Mouse (Mus musculus): ENCODE data around the gene Alkbh5. TPM values are rescaled to one million over a fixed set of nuclear protein-coding genes. Genes with fewer than 3 reads are reported as not detected.

The Alkbh5 gene
- 51.3 and 68.8 TPM in 2 replicates for total RNA-seq (2014; rRNA removed; ENCODE audit: low replicate concordance)
- polyA plus RNA-seq (2015; fragmentation: Nextera tagmentation; extraction: Ambion mirVana) = 33.5 and 34.9 TPM in 2 replicates

DNA sequence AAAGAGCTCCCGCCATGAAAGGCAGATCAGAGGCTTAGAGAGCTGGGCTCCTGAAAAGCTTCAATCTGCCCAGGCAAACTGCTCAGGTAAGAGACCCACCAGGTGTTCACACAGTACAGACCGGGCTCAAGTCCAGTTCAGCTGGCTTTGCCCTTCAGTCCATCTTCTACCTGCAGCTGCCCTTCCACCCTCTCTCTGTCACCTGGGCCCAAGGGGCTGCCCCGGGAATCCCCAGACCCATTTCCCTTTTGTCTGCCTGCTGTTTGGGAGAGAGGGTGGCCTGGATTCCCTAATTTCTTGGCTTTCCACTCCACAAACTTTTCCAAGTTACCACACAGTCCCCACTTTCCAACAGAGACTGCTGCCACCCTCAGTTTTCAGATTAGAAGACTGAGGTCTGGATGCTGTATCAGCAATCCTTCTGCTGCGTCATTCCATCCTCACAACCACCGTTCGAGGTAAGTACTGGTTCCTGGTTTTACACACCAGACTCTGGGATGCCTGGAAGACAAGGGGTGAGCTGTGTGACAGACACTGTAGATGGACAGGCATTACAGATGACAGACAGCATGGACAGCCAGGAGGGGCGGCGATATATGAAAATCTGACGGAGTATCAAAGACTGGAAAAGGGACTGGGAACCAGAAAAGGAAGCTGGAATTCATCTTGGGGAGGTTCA lies at the start of gene Alkbh5:
Gene Alkbh5 (plus strand): TSS at position 202 of the 679 bp plus-strand sequence.
- DNase-seq (ENCODE audit: low spot score) (peak; percentile 37), ATAC-seq (ENCODE audit: insufficient read depth, low read depth) (no peak)
- H3K4me2 ChIP-seq (ENCODE audit: low read depth, low read length) = peak within 1 kb of the TSS; percentile 99
- peak within 1 kb of the TSS; percentile 99 for H3K27ac ChIP-seq (ENCODE audit: low read depth)
- no peaks in the 10 kb centered on the region for H3K27me3 ChIP-seq (ENCODE audit: control insufficient read depth, insufficient read depth, low read length)
- no peaks in the 10 kb centered on the region for H3K36me3 ChIP-seq (replicated peaks; ENCODE audit: control insufficient read depth, insufficient read depth, low read length)
- no peak for TF ChIP-seq CTCF (IDR thresholded peaks at IDR 0.05; ENCODE audit: low read depth)
- no peak for TF ChIP-seq EP300 (IDR thresholded peaks at IDR 0.05; ENCODE audit: low read depth)
- no peaks in the 10 kb centered on the region for H3K9me3 ChIP-seq (replicated peaks; ENCODE audit: control insufficient read depth, low read length)
- peaks cover 22% of the 10 kb centered on the region for H3K4me1 ChIP-seq (ENCODE audit: control insufficient read depth, insufficient read depth)
- peak within 1 kb of the TSS; percentile 89 for H3K9ac ChIP-seq (replicated peaks; ENCODE audit: low read depth, low read length)
- peak within 1 kb of the TSS; percentile 95 for H3K4me3 ChIP-seq (ENCODE audit: low read depth, low read length)
- WGBS = 20% methylated on average over 9 of the region's 9 CpGs

DNA sequence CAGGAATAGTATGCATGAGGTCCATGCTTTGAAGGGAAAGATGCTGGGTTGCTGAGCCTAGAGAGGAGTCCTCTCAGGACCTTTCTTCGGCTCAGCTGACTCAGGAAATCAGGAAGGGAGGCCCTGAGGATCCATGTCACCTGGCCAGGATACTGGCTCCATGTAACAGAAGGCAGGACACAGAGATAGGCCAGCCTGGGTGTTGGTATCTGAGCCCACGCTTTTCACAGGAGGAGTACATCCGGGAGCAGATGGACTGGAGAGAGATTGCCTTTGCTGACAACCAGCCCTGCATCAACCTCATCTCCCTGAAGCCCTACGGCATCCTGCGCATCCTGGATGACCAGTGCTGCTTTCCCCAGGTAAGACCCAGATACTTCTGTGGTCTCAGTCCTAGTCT lies 43.5 kb upstream of the Alkbh5 start:
- no peak overlapping the region for H3K4me3 ChIP-seq (ENCODE audit: low read depth, low read length)
- H3K36me3 ChIP-seq (replicated peaks; ENCODE audit: control insufficient read depth, insufficient read depth, low read length) = no peaks in the 10 kb centered on the region
- H3K27me3 ChIP-seq (ENCODE audit: control insufficient read depth, insufficient read depth, low read length) = 0 out of 2 replicates have a peak, but pooled peaks cover 4% of the 10 kb centered on the region
- H3K9ac ChIP-seq (replicated peaks; ENCODE audit: low read depth, low read length) = no peak overlapping the region
- no peaks in the 10 kb centered on the region for H3K9me3 ChIP-seq (replicated peaks; ENCODE audit: control insufficient read depth, low read length)
- H3K4me1 ChIP-seq (ENCODE audit: control insufficient read depth, insufficient read depth) = no peaks in the 10 kb centered on the region
- ATAC-seq (ENCODE audit: insufficient read depth, low read depth) (no peak), DNase-seq (ENCODE audit: low spot score) (no peak)
- WGBS = 85% methylated on average over 5 of the region's 5 CpGs
- H3K4me2 ChIP-seq (ENCODE audit: low read depth, low read length) = no peak overlapping the region
- no peak overlapping the region for H3K27ac ChIP-seq (ENCODE audit: low read depth)
- no peak for TF ChIP-seq CTCF (IDR thresholded peaks at IDR 0.05; ENCODE audit: low read depth)
- no peak for TF ChIP-seq EP300 (IDR thresholded peaks at IDR 0.05; ENCODE audit: low read depth)

DNA sequence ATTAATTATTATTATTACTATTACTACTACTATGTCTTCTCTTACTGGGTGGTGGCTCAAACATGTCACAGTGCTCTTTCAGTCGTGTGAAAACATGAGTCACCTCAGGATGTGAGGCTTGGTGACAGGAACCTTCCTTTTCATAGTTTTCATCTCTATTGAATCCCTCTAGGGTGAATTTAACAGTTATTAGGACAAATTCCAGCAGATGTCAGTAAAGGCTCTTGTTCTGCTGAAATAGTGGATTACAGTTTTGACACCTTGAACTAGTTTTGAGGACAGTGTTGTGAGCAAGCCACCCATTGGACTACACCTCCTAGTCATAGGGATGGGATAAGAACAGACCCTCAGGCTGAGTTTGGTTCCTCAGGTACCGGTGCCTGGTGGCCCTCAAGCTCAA lies 40.5 kb upstream of the Alkbh5 start:
- 52% methylated on average over 2 of the region's 2 CpGs for WGBS
- ATAC-seq (ENCODE audit: insufficient read depth, low read depth) = no peak
- TF ChIP-seq CTCF (IDR thresholded peaks at IDR 0.05; ENCODE audit: low read depth) (no peak), EP300 (IDR thresholded peaks at IDR 0.05; ENCODE audit: low read depth) (no peak)

DNA sequence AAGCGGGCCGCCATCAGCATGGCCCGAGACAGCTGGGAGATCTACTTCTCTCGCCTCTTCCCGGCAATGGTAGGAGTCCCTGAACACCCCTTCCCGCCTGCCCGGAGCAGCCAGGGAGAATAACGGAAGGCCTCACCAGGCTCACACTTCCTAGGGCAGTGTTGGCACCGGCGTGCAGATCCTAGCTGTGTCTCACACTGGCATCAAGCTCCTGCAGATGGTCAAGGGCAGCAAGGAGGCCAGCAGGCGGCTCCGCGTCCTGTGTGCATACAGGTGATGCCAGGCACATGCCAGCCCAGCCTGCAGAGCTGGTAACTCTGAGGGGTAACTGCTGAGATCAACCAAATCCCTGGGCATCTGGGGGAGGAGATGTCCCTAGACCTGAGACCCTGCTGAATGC lies 28.9 kb upstream of the Alkbh5 start:
- ATAC-seq (ENCODE audit: insufficient read depth, low read depth) (no peak), DNase-seq (ENCODE audit: low spot score) (no peak)
- TF ChIP-seq EP300 (IDR thresholded peaks at IDR 0.05; ENCODE audit: low read depth) = no peak
- no peak for TF ChIP-seq CTCF (IDR thresholded peaks at IDR 0.05; ENCODE audit: low read depth)
- Histone ChIP-seq H3K9ac (replicated peaks; ENCODE audit: low read depth, low read length) (no peak overlapping the region), H3K27ac (ENCODE audit: low read depth) (no peak overlapping the region), H3K4me1 (ENCODE audit: control insufficient read depth, insufficient read depth) (peaks cover 6% of the 10 kb centered on the region; the same call in 1 of the 2 replicates), H3K4me3 (ENCODE audit: low read depth, low read length) (no peak overlapping the region), H3K36me3 (replicated peaks; ENCODE audit: control insufficient read depth, insufficient read depth, low read length) (no peaks in the 10 kb centered on the region), H3K9me3 (replicated peaks; ENCODE audit: control insufficient read depth, low read length) (no peaks in the 10 kb centered on the region), H3K27me3 (ENCODE audit: control insufficient read depth, insufficient read depth, low read length) (peaks cover 25% of the 10 kb centered on the region; the same call in 1 of the 2 replicates), H3K4me2 (ENCODE audit: low read depth, low read length) (no peak overlapping the region)
- WGBS = 83% methylated on average over 13 of the region's 13 CpGs

More for the DNA sequence above, 40.5 kb upstream of the Alkbh5 start:
- Histone ChIP-seq H3K27me3 (ENCODE audit: control insufficient read depth, insufficient read depth, low read length) (0 out of 2 replicates have a peak, but pooled peaks cover 4% of the 10 kb centered on the region), H3K27ac (ENCODE audit: low read depth) (no peak overlapping the region), H3K9me3 (replicated peaks; ENCODE audit: control insufficient read depth, low read length) (no peaks in the 10 kb centered on the region), H3K4me3 (ENCODE audit: low read depth, low read length) (no peak overlapping the region), H3K36me3 (replicated peaks; ENCODE audit: control insufficient read depth, insufficient read depth, low read length) (no peaks in the 10 kb centered on the region), H3K4me1 (ENCODE audit: control insufficient read depth, insufficient read depth) (no peaks in the 10 kb centered on the region), H3K4me2 (ENCODE audit: low read depth, low read length) (no peak overlapping the region), H3K9ac (replicated peaks; ENCODE audit: low read depth, low read length) (no peak overlapping the region)
- no peak for DNase-seq (ENCODE audit: low spot score)

DNA sequence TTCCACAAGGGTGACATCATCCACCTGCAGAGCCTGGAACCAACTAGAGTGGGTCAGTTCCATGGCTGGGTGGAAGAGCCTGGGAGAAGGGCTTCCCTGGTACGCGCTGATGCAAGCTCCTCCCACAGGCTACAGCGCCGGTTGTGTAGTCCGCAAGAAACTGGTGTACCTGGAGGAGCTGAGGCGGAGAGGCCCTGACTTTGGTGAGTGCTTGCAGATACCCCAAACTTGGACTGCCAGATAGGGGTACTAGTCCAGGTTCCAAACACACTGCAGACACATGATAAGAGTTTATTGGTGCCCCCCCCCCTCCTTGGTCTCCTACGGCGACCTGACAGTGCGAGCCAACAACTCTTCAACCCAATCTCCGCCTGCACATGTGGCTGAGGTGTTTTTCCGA lies 27.2 kb upstream of the Alkbh5 start:
- H3K27ac ChIP-seq (ENCODE audit: low read depth) = no peak overlapping the region
- peaks cover 25% of the 10 kb centered on the region; the same call in 1 of the 2 replicates for H3K27me3 ChIP-seq (ENCODE audit: control insufficient read depth, insufficient read depth, low read length)
- 4% methylated on average over 11 of the region's 11 CpGs for WGBS
- H3K4me1 ChIP-seq (ENCODE audit: control insufficient read depth, insufficient read depth) = peaks cover 6% of the 10 kb centered on the region; the same call in 1 of the 2 replicates
- peak overlapping the region; percentile 31; the same call in 1 of the 2 replicates for H3K9ac ChIP-seq (replicated peaks; ENCODE audit: low read depth, low read length)
- peak overlapping the region; percentile 43 for H3K4me3 ChIP-seq (ENCODE audit: low read depth, low read length)
- DNase-seq (ENCODE audit: low spot score) = no peak
- H3K36me3 ChIP-seq (replicated peaks; ENCODE audit: control insufficient read depth, insufficient read depth, low read length) = no peaks in the 10 kb centered on the region
- no peak for TF ChIP-seq CTCF (IDR thresholded peaks at IDR 0.05; ENCODE audit: low read depth)
- no peak for ATAC-seq (ENCODE audit: insufficient read depth, low read depth)
- H3K9me3 ChIP-seq (replicated peaks; ENCODE audit: control insufficient read depth, low read length) = no peaks in the 10 kb centered on the region
- peak overlapping the region; percentile 78 for H3K4me2 ChIP-seq (ENCODE audit: low read depth, low read length)

All from heart, postnatal 0 days (tissue).